Mouse (Mus musculus) G1E-ER4 (cell line): ENCODE results near the gene Erich3. TPM values are rescaled to one million over a fixed set of nuclear protein-coding genes. Genes with fewer than 3 reads are reported as not detected.

Source experiments
- GATA1 ChIP-seq: IDR thresholded peaks from one replicate; pipeline ENCODE4 v1.8.0; 2012; ENCODE audit warnings: low read length, inconsistent platforms
- polyA plus RNA-seq: library from polyadenylated mRNA; stranded (reverse); fragments of >175 nt; gene quantifications from 2 replicates; pipeline ENCODE4 v1.2.3, GENCODE M21; 2012

Gene Erich3
- polyA plus RNA-seq, 1 experiment = not detected

DNA sequence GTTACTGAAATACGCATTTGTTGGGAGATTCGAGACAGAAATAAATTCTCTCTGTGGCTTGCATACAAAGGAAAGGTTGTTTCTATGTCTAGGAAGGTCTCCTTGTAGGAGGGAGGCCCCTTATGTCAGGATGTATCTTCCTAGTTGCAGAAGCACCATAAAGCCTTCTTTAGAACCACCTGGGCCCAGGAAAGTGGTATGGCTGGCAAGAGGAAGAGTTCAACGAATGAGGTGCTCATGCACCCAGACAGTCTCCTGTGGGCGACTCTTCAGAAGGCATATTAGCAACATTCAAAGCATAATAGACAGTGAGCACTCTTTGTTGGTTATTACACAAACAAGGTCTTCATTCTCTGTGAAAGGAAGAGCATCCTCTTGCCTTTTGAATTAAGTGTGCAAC is 977 bp downstream of the Erich3 start:
- TF ChIP-seq GATA1 = no peak

DNA sequence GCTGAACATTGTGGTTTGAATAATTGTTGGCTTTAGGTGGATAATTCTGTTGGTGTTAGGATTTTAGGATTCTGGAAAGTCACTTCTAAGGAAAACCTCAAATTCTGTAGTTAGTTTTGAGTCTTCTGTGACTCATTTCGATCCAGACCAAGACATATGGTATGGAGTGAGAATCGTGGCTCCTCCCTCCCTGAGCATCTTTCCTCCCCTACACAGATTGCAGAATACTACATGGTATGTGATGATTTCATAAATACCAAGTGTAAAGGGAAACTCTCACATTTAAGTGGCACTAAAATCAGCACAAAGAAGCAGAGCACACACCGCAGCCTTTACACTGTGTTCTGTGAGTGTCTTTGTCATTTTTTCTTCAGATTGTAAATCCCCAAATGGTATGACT is 4.8 kb downstream of the Erich3 start:
- TF ChIP-seq GATA1 = no peak

DNA sequence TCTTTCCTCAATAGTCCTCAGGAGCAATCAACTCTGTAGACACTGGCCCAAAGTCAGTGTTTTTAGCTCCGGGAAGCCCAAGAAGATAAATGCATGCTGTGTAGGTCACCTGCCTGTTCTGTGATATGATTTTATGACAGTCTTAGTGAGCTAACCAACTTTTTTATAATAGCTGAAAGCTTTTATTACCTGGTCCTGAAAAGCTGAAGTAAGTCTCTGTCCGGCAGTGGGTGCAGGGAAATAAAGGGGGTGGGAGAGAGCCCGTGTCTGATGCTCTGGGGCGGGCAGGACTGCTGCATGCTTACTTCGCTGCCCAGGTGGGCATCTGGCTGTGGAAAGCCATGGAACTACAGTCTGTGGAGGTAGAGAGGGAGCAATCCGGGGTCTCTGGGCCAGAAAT is 6.9 kb downstream of the Erich3 start:
- TF ChIP-seq GATA1 = no peak

- TF ChIP-seq GATA1 = no peak
These were observed 7.4 kb downstream of the Erich3 start for GRCm38 (mm10) chr3:154671013-154671412.

DNA sequence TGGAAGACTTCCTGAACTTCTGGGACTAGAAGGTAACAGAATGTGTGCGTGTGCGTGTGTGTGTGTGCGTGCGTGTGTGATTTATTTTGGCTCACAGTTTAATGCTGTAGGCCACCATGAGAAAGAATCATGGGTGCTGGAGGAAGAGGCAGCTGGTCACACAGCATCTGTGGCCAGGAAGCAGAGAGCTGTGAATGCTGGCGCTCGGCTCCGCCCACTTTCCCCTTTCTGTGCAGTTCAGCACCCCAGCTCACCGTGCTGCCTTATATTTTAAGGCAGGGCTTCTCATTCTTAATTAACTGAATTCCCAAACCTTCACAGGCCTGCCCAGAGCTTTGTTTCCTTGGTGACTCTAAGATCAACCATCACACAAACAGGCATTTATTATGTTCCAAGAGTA is 9.7 kb downstream of the Erich3 start:
- no peak for TF ChIP-seq GATA1

DNA sequence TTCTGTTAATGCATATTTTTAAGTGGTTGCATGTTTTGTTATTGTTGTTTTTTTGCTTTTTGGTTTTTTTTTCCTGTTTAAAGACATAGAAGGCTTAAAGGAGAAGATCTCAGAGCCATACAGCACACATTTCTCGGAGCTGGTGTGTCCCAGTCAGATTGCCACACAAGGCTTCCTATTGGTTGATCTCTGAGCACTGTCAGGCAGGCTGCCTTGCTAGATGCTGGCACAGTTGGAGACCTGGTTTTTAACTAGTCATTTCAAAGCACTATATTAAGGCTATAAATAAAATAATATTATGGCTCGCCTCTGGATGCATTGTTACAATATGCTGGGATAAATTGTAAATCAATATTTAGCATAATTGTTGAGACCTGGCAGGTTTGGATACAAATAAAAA is 18.9 kb downstream of the Erich3 start:
- no peak for TF ChIP-seq GATA1

- no peak for TF ChIP-seq GATA1
These were observed 20.0 kb downstream of the Erich3 start for GRCm38 (mm10) chr3:154683667-154684066.

- TF ChIP-seq GATA1 = no peak
These were observed 26.6 kb downstream of the Erich3 start for GRCm38 (mm10) chr3:154690260-154690659.

- TF ChIP-seq GATA1 = no peak
These were observed 28.4 kb downstream of the Erich3 start for GRCm38 (mm10) chr3:154691897-154692571.

DNA sequence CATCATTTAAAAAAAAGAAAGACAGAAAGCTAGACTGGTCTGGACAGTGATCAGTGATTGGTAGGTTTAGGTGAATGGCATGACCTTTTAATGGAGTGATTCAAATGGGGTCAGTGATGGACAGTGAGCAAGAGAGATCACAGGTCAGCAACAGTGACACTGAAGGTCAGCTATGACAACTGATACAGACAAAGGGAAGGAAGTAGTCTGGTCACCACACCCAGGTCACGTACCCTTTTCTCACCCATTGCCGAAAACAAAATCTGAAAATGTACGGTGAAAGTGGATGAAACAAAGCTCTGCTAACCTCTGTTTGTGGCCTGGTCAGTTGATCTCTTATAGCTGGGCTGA is 28.9 kb downstream of the Erich3 start:
- no peak for TF ChIP-seq GATA1

GRCm38 (mm10) chr3:154693902-154694301 is 30.2 kb downstream of the Erich3 start:
- no peak for TF ChIP-seq GATA1

DNA sequence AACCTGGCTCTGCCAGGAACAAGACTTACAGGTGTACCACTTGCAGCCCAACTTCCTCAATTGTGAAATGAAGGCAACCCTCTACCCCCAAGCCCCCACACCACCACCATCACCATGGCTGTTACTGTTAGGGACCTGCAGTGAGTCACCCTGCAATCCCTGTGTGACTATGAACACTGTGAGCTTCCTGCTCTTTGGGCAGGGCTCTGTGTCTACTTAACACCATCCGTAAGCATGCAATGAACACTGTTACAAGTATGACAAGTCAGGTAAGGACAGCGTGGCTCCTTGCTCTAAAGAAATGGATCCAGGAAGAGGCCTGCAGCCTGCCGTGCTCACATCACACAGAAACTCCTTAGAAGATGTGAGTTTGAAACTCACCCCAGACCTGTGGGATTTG is 33.0 kb downstream of the Erich3 start:
- TF ChIP-seq GATA1 = no peak

DNA sequence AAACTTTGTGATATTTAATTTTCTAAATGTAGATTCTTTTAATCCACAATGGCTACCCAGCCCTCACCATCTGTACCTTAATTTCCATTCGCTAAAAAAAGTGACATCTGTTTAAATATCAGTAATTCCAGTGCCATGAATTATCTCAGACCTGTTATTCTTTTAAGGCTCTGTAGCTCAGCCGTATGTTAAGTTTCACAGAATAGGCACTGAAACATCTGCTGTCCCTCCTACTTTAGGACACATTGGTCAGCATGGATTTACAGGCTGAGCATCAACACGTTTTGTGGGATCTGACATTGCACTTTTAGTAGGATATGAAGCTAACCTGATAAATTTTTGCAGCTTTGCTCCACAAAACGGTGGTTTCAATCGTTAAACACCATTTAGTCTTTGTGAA is 35.2 kb downstream of the Erich3 start:
- TF ChIP-seq GATA1 = no peak

GRCm38 (mm10) chr3:154700296-154700695 is 36.6 kb downstream of the Erich3 start:
- no peak for TF ChIP-seq GATA1

DNA sequence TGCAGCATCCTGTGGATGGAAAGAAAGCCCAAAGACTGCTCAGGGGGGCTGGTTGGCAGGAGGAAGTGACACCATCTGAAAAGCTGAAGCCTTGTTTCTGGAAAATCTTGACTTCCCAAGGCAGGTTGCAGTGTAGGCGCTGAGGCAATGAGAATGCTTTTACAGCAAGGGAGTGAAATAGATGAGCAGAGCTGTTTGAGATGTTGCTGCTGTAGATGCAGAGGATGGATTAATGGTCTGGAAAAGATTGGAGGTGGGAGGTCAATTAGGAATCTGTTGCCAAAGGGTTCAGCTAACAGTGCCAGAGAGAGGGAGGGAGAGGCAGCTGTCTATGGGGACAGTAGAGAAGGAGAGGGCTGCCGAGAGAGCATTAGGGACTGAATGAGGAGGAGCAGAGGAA is 37.1 kb downstream of the Erich3 start:
- no peak for TF ChIP-seq GATA1

DNA sequence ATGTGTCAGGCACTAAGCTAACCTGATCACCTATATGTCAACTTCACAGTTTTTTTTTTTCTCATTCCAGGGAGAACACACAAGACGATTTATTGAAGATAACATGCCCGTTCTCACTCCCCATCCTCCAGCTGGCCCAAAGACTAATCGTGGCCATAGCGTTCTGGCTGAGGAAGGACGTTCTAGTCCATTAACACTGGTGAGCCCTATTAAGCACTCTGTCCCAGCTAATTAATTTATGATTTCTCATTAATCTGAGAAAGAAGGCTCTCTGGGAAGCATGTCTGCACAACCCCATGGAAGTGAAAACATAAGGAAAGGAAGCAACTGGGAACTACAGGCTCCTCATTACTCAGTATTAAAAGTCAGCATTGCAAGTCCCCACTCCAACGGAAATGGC is 41.1 kb downstream of the Erich3 start:
- no peak for TF ChIP-seq GATA1

GRCm38 (mm10) chr3:154708150-154708549 is 44.5 kb downstream of the Erich3 start:
- no peak for TF ChIP-seq GATA1

DNA sequence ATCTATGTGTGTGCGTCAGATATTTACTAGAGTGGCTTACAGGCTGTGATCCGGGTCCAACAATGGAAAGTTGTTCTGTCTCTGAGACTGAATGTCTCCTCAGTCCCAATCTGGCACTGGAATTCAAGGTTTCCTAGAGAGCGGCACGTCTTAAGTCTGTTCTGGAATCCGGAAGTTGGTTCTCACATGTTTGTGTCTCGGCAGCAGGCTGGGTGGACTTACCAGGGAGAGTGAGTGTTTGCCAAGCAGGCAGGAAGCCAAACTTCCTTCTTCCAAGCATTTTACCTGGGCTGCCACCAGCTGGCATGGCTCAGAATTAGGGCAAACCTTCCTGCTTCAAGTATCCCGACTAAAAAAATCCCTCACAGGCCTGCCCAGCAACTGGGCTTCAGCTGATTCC is 59.5 kb downstream of the Erich3 start:
- no peak for TF ChIP-seq GATA1

DNA sequence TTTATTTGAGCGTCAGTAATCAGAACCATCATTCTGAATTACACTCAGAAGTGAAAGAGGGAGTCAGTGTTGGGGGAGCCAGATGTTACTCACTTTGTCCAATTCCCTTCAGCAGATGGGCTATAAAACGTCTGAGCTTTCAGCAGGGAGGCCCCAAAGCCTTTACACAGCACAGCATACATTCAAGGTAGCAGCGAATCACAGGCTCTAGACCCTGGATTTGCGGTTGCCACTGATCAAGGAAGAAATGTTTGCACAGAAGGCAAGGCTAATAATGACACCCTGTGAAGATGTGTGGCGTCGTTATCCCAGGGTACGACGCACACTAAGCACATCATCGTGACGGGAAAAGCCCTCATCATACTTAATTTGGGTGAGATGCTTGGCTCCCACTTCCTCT is 67.8 kb downstream of the Erich3 start:
- TF ChIP-seq GATA1 = no peak
